Mouse (Mus musculus): Measurements from ENCODE around the gene Hist1h2af. TPM values are rescaled to one million over a fixed set of nuclear protein-coding genes. Genes with fewer than 3 reads are reported as not detected.

Hist1h2af gene
- not detected for polyA plus RNA-seq (2014; fragmentation: Illumina TruSeq; extraction: RNeasy Lipid Tissue Mini Kit (QIAGEN cat#74804); ENCODE audit: low read depth, low replicate concordance)

DNA sequence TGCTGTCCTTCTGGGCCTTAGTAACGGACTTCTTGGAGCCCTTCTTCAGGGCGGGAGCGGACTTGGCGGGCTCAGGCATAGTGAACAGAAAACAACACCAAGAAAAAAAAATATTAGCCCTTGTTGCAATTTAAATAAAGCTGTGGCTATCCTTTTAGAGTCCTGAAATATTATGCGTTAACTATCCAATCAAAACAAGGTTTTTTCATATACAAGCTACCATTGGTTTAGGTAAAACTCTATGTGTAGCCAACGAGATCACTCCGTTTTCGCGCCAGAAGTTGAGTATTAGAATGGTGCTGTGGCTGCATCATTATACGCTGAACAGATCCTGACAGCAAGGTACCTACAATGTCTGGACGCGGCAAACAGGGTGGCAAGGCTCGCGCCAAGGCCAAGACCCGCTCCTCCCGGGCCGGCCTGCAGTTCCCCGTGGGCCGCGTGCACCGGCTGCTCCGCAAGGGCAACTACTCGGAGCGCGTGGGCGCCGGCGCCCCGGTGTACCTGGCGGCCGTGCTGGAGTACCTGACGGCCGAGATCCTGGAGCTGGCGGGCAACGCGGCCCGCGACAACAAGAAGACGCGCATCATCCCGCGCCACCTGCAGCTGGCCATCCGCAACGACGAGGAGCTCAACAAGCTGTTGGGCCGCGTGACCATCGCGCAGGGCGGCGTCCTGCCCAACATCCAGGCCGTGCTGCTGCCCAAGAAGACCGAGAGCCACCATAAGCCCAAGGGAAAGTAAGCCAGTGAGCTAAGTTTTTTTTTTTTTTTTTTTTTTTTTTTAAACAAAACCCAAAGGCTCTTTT is at the start of gene Hist1h2af:
Gene Hist1h2af, plus strand, starts transcription at position 347 of the 808 bp plus-strand sequence.

DNA sequence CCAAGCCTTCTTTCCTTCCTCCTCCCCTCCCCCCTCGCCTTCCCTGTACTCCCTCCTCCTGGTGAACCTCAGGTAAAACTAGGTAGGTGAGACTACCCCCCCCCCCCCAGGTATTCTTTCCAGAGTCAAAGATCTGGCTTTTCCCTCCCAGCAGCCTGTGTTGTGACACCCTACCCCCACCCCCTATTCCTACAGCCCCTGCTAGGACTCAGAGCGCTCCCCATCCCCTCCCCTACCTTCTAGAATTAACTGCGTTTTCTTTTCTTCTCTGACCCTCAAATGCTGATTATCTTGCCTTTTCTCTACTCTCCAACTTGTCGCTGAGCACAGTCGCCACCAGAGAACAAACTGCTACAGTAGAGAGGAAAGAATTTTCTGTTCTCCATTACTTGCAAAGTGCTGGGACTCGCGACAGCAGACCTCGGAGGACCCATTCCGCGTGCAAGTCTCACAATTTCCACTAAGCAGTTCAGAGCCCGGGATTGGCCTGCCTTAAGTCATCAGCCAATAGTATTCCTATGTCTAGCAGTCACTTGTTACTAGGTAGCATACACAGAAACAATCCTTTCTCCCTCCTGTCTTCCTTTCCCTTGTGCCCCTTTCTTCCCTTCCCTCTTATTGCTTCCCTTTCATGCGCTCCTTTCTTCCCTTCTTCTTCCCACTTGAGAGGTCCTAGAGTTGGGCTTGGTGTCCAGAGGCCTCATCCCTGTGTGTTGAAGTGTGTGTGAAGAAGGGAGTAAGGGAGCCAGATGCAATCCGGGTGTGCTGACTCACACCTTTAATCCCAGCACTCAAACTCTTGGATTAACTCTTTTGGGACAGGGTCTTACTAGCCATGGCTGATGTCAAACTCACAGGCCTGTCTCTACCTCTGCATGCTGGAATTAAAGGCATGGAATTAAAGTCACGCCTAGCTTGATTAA is 45.0 kb upstream of the Hist1h2af start, which contains the start of gene Btn2a2:
Gene Btn2a2, minus strand, starts transcription at position 458 of the 923 bp plus-strand sequence.

DNA sequence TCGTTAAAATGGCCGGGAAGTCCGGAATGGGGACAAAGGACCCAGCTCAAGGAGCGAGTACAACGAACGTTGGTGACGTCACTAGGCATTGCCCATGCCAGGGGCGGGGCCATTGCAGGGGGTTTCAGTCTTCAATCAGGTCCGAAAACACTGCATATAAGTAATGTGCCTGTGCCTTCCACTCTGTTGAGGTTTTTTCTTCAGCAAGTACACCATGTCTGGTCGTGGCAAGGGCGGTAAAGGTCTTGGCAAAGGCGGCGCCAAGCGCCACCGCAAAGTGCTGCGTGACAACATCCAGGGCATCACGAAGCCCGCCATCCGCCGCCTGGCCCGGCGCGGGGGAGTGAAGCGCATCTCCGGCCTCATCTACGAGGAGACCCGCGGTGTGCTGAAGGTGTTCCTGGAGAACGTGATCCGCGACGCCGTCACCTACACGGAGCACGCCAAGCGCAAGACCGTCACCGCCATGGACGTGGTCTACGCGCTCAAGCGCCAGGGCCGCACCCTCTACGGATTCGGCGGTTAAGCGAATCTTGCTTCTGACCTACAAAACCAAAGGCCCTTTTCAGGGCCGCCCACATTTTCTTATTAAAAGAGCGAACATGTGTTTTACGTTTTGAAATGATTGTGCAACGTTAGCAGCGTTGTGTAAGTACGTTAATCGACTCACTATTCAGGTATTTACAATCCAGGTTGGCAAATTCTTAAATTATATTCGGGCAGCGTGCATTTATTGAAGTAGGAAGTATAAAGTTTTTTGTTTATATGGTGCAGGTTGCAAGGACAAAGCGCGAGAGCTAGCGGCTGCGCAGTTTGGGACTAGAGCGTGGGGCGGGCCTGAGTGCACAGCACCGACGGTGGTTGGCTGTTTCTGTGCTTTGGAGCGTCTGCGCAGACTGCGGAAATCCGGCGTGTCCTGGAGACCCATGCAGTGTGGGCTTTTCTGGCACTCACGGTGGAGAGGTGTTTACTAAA is 2.5 kb upstream of the Hist1h2af start, which contains the start of gene Hist1h4h:
Gene Hist1h4h, plus strand, starts transcription at position 150 of the 975 bp plus-strand sequence.

DNA sequence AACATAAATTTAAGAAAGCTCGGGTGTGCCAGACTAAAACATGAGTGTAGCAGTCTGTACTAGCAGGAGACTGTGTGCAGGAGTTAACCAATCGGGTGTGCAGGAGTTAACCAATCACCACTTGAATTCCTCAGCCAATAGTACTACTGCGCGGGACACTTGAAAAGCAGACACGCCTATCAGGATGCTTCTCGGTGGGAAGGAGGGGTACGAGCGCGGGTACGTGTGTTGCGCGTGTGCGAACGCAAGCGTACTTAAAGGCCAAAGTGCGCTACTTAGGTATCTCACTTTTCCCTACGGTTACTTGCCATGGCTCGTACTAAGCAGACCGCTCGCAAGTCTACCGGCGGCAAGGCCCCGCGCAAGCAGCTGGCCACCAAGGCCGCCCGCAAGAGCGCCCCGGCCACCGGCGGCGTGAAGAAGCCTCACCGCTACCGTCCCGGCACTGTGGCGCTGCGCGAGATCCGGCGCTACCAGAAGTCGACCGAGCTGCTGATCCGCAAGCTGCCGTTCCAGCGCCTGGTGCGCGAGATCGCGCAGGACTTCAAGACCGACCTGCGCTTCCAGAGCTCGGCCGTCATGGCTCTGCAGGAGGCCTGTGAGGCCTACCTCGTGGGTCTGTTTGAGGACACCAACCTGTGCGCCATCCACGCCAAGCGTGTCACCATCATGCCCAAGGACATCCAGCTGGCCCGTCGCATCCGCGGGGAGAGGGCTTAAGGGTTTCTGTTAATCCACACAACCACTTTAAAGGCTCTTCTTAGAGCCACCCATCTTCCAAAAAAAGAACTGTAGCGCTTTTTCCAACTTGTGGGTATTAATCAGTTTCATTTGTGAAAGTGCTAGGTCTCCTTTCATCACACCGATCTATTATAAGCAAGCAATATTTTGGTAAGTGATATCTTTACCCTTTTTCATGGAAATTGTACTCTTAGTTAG is 1.7 kb downstream of the Hist1h2af start, which contains the start of gene Hist1h3g:
Gene Hist1h3g, plus strand, starts transcription at position 286 of the 939 bp plus-strand sequence.

DNA sequence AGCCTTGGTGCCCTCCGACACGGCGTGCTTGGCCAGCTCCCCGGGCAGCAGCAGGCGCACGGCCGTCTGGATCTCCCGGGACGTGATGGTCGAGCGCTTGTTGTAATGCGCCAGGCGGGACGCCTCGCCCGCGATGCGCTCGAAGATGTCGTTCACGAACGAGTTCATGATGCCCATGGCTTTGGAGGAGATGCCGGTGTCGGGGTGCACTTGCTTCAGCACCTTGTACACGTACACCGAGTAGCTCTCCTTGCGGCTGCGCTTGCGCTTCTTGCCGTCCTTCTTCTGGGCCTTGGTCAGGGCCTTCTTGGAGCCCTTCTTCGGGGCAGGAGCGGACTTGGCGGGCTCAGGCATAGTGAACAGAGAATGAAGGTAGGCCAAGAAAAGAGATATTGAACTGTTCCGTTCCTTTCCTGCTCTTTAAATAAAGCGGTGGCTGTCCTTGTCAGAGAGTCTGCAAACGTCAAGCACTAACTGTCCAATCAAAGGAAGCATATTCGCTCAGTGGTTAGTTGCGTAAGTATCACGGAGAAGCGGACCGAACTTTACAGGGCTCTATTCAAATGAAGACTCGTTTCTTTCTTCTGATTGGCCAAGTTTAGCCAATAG is 9.4 kb downstream of the Hist1h2af start, which contains the start of gene Hist1h2bh:
Gene Hist1h2bh, minus strand, starts transcription at position 394 of the 609 bp plus-strand sequence.

DNA sequence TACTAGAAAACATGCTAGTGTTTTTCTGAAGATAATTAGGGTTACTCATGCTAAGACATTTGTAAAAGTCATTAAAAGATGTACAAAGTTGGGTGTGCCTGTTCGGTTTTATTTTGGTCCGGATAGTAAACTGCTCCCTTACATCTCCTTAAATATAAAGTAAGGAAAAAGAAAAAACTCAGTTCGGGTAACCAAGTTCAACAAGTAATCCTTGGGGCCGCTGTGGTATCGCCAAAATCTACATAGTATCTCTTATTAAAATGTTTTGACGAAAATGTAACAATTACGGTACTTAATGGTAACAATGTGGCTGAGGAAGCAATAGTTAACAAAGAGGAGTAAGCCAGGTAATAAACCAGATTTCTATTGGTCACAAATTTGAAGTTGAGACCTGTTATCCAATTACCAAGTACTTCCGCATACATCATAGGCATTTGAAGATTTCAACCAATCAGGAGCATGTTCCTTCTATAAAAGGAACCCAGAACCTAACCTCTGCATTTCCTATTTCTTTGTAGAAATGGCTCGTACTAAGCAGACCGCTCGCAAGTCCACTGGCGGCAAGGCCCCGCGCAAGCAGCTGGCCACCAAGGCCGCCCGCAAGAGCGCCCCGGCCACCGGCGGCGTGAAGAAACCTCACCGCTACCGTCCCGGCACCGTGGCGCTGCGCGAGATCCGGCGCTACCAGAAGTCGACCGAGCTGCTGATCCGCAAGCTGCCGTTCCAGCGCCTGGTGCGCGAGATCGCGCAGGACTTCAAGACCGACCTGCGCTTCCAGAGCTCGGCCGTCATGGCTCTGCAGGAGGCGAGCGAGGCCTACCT is 10.5 kb downstream of the Hist1h2af start, which contains the start of gene Hist1h3f:
Gene Hist1h3f, plus strand, starts transcription at position 88 of the 822 bp plus-strand sequence.

DNA sequence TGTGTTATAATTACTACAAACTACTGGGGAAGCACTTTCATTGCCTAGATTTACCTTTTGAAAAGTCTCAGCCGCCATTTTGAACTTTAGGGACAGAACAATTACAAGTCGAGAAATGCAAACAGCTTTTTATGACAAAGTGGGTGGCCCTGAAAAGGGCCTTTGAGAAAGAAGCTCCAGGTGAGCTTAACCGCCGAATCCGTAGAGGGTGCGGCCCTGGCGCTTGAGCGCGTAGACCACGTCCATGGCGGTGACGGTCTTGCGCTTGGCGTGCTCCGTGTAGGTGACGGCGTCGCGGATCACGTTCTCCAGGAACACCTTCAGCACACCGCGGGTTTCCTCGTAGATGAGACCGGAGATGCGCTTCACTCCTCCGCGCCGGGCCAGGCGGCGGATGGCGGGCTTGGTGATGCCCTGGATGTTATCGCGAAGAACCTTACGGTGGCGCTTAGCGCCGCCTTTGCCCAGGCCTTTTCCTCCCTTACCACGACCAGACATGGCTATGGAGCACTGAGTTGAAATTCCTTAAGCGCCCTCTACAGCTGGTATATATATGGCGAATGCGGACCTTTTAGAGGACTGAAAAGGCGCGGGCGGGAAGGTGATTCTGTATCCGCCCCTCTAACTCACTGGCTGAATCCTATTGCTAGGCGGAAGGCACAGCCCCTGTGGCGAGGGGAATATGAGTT is 17.6 kb downstream of the Hist1h2af start, which contains the start of gene Hist1h4f:
Gene Hist1h4f, minus strand, starts transcription at position 503 of the 689 bp plus-strand sequence.

DNA sequence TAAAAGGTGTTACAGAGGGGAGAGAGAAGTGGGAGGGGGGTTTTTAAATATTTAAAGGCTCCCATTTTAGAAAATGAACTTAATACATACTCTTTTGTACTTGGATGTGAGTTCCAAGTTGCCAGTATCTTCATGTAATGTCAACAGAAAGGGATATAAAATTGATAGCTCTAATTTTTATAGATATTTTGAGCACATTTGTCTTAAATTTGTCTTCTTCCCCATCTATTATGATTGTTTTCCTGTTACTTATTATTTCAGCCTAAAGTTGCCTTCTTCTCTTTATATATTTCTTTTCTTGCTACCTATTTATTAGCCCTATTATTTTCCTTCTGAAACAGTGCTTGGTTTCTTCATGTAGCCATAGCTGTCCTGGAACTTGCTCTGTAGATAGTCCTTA is 19.3 kb downstream of the Hist1h2af start, which contains the start of gene Hist1h1d:
Gene Hist1h1d, plus strand, starts transcription at position 301 of the 400 bp plus-strand sequence.

DNA sequence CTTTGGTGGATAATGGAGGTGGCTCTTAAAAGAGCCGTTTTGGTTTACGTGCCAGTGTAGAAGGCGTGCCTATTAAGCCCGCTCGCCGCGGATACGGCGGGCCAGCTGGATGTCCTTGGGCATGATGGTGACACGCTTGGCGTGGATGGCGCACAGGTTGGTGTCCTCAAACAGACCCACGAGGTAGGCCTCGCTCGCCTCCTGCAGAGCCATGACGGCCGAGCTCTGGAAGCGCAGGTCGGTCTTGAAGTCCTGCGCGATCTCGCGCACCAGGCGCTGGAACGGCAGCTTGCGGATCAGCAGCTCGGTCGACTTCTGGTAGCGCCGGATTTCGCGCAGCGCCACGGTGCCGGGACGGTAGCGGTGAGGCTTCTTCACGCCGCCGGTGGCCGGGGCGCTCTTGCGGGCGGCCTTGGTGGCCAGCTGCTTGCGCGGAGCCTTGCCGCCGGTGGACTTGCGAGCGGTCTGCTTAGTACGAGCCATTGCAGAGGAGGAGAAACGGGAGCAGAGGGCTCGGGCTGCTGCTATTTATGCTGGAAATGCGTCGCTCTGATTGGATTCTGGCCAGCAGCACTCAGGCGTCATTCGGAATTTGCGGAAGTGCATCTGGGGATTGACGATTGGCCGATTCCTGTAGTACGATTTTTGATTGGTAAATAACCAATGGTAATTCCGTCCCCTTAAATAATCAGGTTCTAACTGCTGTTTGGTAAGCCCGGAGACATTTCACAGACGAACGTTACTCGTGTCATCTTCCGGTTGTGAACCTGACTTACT is 28.4 kb downstream of the Hist1h2af start, which contains the start of gene Hist1h3e:
Gene Hist1h3e, minus strand, starts transcription at position 487 of the 777 bp plus-strand sequence.

DNA sequence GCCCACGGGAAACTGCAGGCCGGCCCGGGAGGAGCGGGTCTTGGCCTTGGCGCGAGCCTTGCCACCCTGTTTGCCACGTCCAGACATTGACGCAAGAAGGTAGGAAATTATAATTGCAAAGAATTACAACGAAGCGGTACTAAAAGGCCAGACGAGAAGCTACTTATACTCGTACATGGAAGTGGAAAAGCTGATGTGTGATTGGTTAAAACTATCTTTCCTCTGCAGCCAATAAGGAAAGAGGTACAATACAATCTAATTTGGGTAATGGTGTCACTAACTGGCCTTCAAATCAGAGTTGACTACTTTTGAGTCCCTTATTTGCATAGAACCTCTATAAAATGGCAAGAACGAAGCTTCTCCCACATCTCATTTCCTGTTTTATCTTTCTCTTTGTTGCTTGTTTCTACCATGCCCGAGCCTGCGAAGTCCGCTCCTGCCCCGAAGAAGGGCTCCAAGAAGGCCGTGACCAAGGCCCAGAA is 37.4 kb downstream of the Hist1h2af start, which contains the start of the genes Hist1h2ae and Hist1h2bg:
Gene Hist1h2ae, minus strand, starts transcription at position 199 of the 482 bp plus-strand sequence.
Gene Hist1h2bg, plus strand, starts transcription at position 375 of the 482 bp plus-strand sequence.

DNA sequence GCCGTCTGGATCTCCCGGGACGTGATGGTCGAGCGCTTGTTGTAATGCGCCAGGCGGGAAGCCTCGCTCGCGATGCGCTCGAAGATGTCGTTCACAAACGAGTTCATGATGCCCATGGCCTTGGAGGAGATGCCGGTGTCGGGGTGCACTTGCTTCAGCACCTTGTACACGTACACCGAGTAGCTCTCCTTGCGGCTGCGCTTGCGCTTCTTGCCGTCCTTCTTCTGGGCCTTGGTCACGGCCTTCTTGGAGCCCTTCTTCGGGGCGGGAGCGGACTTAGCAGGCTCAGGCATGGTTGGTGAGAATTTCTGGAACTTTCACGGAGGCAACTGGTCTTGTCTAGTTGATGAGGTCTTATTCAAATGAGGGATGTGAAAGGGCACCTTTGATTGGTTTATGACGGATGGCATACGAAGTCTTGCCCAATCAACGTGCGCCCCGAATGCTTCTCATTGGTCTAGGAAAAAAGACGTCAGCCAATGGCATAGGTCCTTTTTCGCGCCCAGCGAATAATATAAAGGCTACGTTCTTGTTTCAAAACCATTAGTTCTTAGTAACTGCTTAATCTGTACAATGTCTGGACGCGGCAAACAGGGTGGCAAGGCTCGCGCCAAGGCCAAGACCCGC is 40.3 kb downstream of the Hist1h2af start, which contains the start of the genes Hist1h2bf and Hist1h2ad:
Gene Hist1h2bf, minus strand, starts transcription at position 299 of the 627 bp plus-strand sequence.
Gene Hist1h2ad, plus strand, starts transcription at position 484 of the 627 bp plus-strand sequence.

DNA sequence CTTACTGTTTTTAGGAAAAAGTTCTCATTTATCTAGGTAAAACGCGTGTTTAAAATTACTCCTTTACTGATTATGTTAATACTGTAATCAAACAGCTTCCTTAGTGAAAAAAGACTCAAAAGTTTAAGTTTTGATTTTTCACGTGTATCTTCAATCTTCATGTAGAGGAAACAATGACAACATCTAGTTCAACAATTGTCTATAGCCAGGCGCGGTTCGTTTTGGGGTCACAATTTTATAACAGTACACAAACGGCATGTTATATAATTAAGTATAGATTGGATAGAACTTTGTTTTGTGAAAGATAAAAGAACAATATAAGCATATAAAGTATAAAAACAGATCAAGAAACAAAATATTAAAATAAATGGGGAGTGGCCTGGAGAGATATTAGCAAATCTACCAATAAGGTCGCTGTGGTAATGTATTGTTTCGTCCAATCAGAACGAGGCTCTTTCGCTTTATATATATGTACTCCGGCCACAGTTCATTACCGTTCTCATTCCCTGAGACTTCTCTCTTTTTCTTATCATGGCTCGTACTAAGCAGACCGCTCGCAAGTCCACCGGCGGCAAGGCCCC is 41.7 kb downstream of the Hist1h2af start, which contains the start of gene Hist1h3d:
Gene Hist1h3d, plus strand, starts transcription at position 493 of the 581 bp plus-strand sequence.

DNA sequence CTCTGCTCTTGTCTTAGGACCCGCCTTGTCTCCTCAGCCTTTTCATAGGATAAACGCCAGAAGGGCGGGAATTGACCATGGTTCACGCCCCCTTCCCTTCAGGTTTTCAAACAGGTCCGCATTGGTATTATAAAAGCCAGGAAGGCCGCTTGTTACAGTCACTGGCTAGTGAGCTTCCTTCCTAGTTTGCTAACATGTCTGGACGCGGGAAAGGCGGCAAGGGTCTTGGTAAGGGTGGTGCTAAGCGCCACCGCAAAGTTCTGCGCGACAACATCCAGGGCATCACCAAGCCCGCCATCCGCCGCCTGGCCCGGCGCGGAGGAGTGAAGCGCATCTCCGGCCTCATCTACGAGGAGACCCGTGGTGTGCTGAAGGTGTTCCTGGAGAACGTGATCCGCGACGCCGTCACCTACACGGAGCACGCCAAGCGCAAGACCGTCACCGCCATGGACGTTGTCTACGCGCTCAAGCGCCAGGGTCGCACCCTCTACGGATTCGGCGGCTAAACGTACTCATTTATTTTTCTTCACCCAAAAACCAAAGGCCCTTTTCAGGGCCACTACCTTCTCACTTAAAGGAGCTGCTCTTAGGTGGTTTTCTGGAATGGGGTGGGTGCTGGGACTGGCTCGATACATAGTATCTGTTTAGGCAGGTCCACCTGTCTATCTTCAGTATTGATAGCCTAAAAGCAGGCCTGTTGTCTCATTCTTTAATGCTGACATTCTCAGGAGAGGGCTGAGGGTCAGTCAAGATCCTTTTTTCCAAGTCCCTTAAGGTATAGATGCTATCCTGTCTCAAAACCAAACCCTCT is 47.9 kb downstream of the Hist1h2af start, which contains the start of gene Hist1h4d:
Gene Hist1h4d, plus strand, starts transcription at position 191 of the 811 bp plus-strand sequence.

